Mouse (Mus musculus): Measurements from ENCODE around the gene Chmp4b. TPM values are rescaled to one million over a fixed set of nuclear protein-coding genes. Genes with fewer than 3 reads are reported as not detected.

Chmp4b gene
- 100 to 1,000 TPM; 203 to 210 TPM for total RNA-seq (2021)

DNA sequence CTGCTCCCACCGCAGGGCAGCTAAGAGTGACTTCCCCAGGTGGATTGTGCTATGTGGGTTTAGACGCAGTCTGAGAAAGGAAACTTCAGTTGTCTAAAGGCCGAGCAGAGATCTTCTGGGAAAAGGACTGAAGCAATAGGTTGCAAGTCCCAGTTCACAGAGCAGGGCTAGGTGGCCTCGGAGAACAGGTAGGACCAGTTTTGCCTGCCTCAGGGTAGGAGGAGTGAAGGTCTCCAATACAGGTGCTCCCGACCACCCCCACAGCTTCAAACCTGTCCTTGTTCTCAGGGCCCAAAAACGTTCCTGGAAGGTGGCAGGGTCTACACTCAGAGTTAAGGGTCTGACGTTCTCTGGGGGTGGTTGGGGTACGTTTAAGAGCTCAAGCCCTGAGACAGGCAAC lies at the start of gene Chmp4b:
Gene Chmp4b, plus strand, starts transcription at position 343 of the 400 bp plus-strand sequence.
- DNase-seq (ENCODE audit: extremely low spot score in 1 of 2, low spot score in 2 of 2) = no peak
- intact Hi-C loops (cut with DNase I) = no loop called here

DNA sequence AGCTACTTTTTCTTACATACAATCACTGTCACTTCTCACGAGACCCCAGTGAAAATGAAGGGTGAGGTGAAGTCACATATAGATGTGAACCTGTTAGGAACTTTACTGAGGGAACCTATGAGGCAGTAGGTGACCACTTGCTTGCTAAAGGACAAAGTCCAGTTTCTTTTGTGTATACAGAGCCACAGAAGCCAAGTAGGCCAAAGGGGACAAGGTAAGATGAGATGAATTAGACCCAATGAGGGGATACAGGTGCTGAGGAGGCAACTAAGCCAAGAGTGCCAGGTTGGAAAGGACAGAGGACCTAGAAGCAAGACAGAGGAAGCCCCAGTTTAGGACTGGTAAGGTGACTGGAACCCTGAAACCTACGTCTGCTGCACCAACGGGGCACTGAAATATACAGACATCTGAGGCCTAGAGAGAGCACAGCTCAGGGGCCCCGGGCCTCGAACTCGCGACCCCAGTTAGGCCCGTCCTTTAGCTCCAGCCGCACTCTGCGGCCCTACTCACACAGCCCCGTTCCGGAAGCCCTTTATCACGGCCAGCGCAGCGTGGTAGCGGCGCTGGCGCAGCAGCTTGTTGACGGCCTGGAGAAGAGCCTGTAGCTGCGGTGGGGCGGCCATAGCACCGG lies 48.4 kb upstream of the Chmp4b start:
- intact Hi-C loops (cut with DNase I) = no loop called here
- no peak for DNase-seq (ENCODE audit: extremely low spot score in 1 of 2, low spot score in 2 of 2)

DNA sequence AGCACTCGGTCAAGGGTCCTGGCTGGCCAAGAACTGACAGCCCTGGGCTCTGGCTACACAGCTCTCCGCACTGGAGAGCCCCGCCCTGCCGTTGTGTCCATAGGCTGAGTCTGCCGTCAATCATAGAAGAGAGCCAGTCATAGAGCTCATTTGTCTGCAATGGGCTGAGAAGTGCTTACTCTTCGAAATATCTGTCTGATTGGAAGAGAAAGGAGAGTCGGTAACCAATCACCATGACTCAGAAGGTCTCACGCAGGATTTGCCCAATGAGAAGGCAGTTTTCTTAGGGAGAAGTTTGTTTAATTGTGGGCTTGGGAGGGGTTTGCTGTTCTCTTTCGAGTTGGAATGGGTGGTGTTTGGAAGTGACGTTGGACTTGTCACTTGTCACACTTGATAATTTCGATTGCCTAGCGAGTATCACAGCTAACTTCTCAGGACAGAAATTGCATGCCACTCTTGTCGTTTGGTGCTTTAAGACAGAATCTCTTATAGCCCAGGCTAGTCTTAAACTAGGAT lies 47.8 kb upstream of the Chmp4b start, which contains the start of gene Pxmp4:
Gene Pxmp4, minus strand, starts transcription at position 71 of the 516 bp plus-strand sequence.
- intact Hi-C loops (cut with DNase I) = no loop called here
- peak; percentile 97 to 99 for DNase-seq (ENCODE audit: extremely low spot score in 1 of 2, low spot score in 2 of 2)

DNA sequence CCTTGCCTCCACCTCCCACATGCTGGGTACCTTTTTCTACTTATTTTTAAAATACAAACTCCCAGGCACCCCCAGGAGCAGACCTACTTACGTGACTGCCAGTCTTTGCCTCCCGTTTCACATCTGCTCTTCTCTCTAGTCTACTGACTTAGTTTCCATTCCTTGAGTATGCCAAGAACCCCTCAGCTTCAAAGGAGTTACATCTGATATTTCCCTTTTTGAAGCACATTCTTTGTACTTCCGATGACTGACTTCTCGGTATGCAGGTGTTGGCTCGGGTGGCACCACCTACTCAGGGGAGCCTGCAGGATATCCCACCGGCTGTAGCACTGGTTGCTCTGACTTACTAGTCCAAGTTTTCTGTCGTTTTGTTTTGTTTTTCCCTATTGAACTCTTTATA lies 47.3 kb upstream of the Chmp4b start:
- intact Hi-C loops (cut with DNase I) = no loop called here
- DNase-seq (ENCODE audit: extremely low spot score in 1 of 2, low spot score in 2 of 2) = no peak

DNA sequence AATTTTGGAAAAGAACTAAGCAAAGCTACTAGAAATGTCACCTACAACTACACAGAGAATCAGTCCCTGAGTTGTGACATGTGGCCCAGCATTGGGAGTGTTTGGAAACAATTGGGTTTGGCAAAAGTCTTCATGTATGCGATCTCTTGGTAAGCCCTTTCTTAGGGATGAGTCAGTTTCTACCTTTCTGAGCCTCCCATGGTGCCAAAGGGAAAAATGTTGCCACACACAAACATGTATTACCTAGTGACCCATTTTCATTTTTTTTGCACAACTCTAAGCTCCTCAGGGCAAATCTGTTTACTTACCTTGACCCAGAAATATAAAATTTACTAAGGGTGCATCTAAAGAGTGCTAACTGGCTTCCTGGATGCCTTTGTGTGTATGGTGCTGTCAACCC lies 44.5 kb upstream of the Chmp4b start:
- intact Hi-C loops (cut with DNase I) = no loop called here
- DNase-seq (ENCODE audit: extremely low spot score in 1 of 2, low spot score in 2 of 2) = no peak

DNA sequence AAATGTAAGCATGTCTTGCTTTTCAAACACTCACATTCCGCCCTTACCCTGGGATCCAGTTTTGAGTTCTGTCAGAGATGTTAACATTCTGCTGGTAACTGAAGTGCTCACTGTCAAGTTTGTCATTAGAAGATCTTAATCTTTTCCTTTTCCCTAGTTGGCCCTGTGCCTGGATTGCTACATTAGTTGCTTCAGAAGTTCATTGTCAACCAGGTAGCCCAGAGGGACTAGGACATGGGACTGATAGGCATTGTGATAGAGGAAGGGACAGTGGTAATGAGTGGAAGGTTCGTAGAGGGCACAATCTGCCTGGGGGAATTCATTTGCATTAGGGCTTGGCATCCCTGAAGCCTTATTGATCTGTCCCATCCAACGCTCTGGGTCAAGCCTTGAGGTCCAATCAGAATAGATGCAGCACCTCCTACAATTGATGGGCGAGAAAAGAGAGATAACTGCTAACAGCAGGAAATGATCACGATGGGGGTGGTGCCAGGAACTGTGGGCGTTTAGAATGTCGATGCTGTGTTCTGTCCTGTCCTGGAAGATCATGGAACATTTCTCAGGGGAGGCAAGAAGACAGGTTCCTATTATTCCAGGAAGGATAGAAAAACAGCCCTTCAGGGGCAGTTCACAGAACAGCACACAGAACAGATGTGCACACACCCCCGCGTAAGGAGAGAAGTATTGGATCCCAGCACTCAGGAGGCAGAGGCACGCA lies 42.3 kb upstream of the Chmp4b start:
- intact Hi-C loops (cut with DNase I) = no loop called here

DNA sequence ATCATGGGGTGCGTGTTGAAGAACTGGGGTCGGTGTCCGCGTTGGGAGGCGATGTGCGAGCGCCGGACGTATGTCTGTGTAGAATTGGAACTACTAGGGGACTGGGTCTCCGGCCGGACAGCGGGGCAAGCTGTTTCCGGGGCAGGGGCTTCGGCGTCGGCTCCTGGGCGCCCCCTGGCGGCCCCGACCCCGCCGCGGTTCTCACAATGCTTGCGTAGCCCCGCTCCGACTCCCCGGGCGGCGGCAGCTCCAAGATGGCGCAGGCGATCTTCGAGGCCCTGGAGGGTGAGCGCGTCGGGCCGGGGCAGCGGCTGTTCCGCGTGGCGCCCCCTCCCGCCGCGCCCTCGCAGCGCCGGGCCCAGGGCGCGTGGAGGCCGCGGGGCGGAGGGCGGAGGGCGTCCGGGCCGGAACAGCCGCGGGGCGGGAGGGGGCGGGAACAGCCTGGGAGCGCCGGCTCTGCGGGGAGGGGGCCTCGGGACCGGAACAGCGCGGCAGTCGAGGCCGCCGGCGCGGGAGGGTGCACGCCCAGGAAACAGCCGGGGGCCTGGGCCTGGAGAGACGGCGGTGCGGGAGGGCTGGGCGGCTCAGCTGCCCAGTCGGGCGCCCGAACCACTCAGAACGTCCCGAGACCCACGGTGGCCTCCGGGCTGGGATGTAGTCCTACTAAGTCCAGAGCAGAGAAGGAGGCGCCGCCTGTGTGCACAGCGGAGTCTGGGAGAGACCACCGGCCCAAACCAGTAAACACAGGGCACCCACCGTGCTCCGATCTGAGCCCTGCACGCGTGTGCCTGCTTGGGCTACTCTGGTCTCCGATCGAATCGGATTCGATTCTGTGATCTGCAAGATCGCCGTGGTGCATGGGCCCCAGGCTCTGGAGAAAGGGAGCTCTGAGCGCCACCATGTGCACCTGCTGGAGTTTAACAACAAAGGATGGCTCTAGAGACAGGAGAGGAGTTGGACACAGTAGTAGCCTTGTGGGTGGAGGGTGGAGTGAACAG lies 38.1 kb upstream of the Chmp4b start, which contains the start of the genes Zfp341 and 4930519P11Rik:
Gene Zfp341, plus strand, starts transcription at position 180 of the 998 bp plus-strand sequence.
Gene 4930519P11Rik, minus strand, starts transcription at position 320 of the 998 bp plus-strand sequence.
- DNase-seq (ENCODE audit: extremely low spot score in 1 of 2, low spot score in 2 of 2) = peak; percentile 79 to 94

More for the DNA sequence above, 42.3 kb upstream of the Chmp4b start:
- no peak for DNase-seq (ENCODE audit: extremely low spot score in 1 of 2, low spot score in 2 of 2)

DNA sequence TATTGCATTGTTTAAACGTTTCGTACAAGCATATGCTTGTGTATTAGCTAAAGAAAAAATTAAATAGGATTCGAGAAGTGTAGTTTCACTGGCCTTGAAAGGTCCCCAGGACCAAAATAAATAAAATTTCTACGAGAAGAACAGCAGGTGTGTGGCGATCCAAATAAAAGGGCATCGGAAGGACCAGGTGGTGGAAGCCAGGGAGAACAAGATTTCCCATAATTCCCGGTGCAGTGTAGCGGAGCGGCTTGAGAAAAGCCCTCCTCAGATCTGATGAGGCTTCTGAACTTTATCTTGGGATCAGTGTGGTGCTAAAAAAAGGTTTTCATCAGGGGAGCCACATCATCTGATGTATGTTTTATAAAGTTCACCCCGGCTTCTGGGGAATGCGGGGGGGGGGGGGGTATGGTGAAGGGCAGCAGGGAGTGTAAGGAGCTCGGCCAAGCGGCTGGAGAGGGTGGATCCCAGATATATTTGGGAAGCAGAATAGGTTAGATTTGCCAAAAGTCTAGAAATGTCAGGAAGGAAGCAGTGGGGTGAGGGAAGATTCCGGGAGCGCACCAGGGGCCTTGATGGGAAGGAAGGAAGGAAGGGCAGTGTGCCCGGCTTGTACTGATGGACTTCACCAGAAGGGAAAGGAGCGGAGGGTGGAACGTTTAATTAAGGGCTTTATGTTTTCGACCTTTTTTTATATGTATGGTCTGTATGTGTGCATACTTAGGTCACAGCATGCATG lies 36.5 kb upstream of the Chmp4b start:
- intact Hi-C loops (cut with DNase I) = loop anchor here (5.0 to 10.0 kb wide), 3 partner anchors 60 to 203 kb away; partner anchors contain the start of genes Actl10 and Necab3

More for the DNA sequence above, 38.1 kb upstream of the Chmp4b start, which contains the start of the genes Zfp341 and 4930519P11Rik:
- intact Hi-C loops (cut with DNase I) = loop anchor here (5.0 to 10.0 kb wide), 3 partner anchors 59 to 201 kb away; partner anchors contain the start of genes Actl10 and Necab3

DNA sequence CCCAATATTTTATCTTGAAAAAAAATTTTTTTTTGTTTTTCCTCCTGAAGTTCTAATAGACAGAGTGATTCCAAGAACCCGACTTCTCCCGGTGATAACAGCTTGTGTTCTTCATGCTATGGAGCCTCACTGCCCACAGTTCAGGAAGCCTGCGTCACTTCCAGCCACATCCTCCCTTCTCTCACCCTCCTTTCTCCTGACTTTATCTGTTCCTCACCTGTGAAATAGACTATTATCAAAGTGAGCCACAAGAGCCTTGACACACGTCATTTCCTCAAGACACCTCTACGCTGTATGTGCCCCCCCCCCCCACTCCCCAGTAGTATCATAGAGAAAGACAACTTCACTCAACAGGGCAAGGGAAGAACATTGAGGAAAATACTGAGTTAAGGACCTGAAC lies 35.8 kb upstream of the Chmp4b start:
- intact Hi-C loops (cut with DNase I) = loop anchor here (10.0 kb wide), 1 partner anchor 61 kb away; the partner anchor contains the start of genes Actl10 and Necab3

More for the DNA sequence above, 36.5 kb upstream of the Chmp4b start:
- no peak for DNase-seq (ENCODE audit: extremely low spot score in 1 of 2, low spot score in 2 of 2)

DNA sequence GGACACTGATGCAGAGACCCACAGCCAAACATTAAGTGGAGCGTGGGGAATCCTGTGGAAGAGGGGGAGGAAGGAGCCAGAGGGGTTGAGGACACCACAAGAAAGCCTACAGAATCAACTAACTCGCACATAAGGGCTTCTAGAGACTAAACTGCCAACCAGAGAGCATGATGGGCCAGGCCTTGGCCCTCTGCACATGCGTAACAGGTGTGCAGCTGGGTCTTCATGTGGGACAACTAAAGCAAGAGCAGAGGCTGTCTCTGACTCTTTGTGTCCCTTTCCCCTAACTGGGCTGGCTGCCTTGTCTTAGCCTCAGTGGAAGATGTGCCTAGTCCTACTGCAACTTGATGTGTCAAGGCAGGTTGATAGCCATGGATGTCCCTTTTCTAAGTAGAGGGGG lies 34.4 kb upstream of the Chmp4b start:
- intact Hi-C loops (cut with DNase I) = loop anchor here (10.0 kb wide), 1 partner anchor 62 kb away; the partner anchor contains the start of genes Actl10 and Necab3
- DNase-seq (ENCODE audit: extremely low spot score in 1 of 2, low spot score in 2 of 2) = no peak

More for the DNA sequence above, 35.8 kb upstream of the Chmp4b start:
- no peak for DNase-seq (ENCODE audit: extremely low spot score in 1 of 2, low spot score in 2 of 2)

DNA sequence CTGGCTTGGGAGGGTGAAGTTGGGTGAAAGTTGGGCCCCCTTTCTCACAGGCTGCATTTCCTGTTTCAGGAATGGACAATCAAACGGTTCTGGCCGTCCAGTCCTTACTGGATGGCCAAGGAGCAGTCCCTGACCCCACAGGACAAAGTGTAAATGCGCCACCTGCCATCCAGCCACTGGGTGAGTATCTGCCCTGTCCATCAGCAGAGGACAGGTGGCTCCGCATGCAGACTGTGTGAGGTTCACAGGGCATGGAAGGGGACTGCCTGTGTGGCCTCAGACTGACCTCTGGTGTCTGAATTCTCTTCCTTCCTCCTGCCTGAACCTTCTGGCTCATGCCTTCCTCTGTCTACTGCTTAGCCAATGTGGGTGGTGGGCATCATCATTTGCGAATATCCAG lies 29.8 kb upstream of the Chmp4b start:
- intact Hi-C loops (cut with DNase I) = no loop called here
- DNase-seq (ENCODE audit: extremely low spot score in 1 of 2, low spot score in 2 of 2) = no peak

DNA sequence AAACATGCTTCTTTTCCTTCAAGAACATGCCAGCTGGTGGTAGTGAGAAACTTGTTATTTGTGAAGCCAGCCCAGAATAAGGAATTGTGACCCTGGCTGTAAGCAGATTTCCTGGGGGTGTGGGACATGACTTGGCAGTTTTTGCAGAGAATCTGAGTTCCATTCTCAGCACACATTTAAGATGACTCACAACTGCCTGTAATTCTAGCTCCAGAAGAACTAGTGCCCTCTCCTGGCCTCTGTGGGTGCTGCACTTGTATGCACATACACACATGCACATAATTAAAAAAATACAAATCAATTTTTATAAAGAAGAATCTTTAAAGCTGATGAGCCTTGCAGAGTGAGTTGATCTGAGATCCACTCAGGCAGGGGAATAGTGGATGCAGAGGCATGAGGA lies 27.4 kb upstream of the Chmp4b start:
- intact Hi-C loops (cut with DNase I) = no loop called here
- DNase-seq (ENCODE audit: extremely low spot score in 1 of 2, low spot score in 2 of 2) = no peak

DNA sequence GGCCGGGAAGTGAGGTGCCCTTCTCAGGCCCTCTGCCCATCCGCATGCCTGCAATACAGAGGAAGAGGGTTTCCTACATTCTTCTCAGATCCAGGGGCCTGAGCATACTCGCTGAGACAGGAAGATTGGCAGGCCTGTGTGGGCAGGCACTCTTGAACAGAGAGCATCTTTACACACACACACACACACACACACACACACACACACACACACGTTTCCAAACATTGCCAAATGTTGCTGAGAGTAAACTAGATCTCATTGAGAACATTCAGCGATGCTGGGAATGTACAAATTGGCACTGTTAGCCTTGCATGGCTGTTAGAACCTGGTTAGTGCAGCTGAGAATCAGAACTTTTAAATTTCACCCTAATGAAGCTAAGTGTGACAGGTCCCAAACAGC lies 21.0 kb upstream of the Chmp4b start:
- intact Hi-C loops (cut with DNase I) = no loop called here
- DNase-seq (ENCODE audit: extremely low spot score in 1 of 2, low spot score in 2 of 2) = no peak

DNA sequence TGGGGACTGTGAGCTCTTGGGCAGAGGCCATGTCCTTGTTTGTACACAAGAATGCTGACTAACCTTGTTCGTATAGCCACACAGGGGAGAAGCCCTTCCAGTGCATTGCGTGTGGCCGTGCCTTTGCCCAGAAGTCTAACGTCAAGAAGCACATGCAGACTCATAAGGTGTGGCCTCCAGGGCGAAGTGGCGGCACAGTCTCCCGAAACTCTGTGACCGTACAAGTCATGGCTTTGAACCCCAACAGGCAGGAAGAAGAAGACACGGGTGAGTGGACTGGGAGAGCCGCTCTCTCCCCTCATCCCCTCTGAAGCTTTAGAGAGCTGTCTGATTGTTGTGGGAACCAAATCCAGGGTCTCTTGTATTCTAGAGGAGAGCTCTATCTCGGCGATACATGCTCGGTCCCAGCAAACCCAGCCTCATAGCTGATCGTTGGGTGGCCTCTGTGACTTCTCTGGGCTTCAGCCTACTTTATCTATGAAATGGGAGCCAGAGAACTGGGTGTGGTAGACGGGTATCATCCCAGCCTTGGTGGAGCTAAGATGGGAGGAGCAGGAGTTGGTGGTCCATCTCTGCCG lies 19.2 kb upstream of the Chmp4b start:
- intact Hi-C loops (cut with DNase I) = no loop called here
- DNase-seq (ENCODE audit: extremely low spot score in 1 of 2, low spot score in 2 of 2) = no peak

DNA sequence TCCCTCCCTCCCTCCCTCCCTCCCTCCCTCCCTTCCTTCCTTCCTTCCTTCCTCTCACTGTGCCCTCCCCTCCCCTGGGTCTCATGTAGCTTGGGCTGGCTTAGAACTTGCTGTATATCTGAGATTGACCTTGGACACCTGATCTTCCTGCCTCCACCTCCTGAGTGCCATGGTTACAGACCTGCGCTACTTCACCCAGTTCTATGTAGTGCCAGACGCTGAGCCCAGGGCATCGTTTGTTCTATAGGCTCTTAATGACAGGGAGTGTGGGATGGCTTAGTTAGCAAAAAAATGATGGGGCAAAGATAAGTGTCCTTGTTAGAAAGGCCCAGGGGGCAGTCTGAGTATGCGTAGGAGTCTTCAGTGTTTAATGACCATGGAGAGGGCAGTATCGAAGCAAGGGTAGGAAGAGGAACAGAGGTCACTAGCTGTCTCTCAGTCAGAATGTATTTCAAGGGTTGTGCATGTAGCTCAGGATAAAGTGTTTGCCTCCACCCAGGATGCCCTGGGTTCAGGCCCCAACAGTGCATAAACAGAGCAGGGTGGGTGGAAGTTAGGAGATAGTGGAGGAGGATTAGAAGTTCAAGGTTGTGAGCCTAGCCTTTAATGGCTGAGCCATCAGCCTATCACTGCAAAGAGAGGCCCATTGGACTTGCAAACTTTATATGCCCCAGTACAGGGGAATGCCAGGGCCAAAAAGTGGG lies 18.3 kb upstream of the Chmp4b start:
- no peak for DNase-seq (ENCODE audit: extremely low spot score in 1 of 2, low spot score in 2 of 2)
- intact Hi-C loops (cut with DNase I) = no loop called here

DNA sequence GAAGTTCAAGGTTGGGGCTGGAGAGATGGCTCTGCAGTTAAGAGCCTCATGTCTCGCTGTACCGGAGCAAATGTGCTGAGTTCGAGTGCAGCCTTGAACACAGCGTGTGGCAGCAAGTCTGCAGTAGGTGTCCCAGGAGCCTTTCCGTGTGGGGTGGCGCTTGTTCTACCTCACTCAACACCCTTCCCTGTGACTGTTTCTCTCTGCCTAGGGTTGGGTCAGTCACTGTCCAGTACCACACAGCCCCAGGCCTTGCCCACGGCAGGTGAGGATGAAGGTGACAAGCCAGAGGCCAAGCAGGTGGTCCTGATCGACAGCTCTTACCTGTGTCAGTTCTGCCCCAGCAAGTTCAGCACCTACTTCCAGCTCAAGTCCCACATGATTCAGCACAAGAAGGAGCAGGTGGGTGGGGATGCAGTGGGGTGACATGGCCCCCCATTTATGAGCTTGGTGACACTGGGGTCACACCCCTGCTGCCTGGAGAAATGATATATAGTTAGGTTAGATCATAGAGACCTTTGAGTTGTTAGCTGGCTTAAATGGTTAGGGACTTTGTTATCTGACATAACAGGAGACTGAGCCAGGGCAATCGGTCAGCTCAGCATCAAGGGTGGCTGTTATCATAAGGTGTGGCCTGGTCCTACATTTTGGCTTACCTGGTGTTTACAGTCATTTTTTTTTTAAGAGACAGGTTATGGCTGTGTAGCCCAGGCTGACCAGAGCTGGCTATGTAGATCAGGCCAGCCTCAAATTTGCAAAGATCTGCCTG lies 17.4 kb upstream of the Chmp4b start:
- intact Hi-C loops (cut with DNase I) = no loop called here
- no peak for DNase-seq (ENCODE audit: extremely low spot score in 1 of 2, low spot score in 2 of 2)

Data from left cerebral cortex, postnatal 10 days (tissue).